Mouse (Mus musculus) hindbrain, embryonic 13.5 days (tissue): ENCODE results near the gene Ncbp3. TPM values are rescaled to one million over a fixed set of nuclear protein-coding genes. Genes with fewer than 3 reads are reported as not detected.

Experiments used
- ATAC-seq: fragments of 200-750 bp; cut with Nextera tagmentation; 2 replicates; pipeline ENCODE4 v1.8.0; 2017; ENCODE audit warnings: moderate TSS enrichment; ENCODE audit not compliant: low FRiP score
- H3K27ac ChIP-seq: fragments of 300-500 bp; sonication (generic); 2 replicates; pipeline ENCODE4 v1.5.1; 2015; ENCODE audit warnings: inconsistent platforms, mild to moderate bottlenecking, moderate library complexity
- H3K27me3 ChIP-seq: fragments of 300-500 bp; sonication (generic); 2 replicates; pipeline ENCODE4 v1.6.1; 2015; ENCODE audit warnings: mild to moderate bottlenecking, inconsistent platforms
- H3K36me3 ChIP-seq: fragments of 300-500 bp; sonication (generic); 2 replicates; pipeline ENCODE4 v1.6.1; 2015; ENCODE audit warnings: mild to moderate bottlenecking, inconsistent platforms
- H3K4me1 ChIP-seq: fragments of 300-500 bp; sonication (generic); replicated peaks from 2 replicates; pipeline ENCODE4 v1.6.1; 2015; ENCODE audit warnings: inconsistent platforms
- H3K4me2 ChIP-seq: fragments of 300-500 bp; sonication (generic); 2 replicates; pipeline ENCODE4 v1.6.1; 2015; ENCODE audit warnings: inconsistent platforms, mild to moderate bottlenecking, moderate library complexity
- H3K4me3 ChIP-seq: fragments of 300-500 bp; sonication (generic); 2 replicates; pipeline ENCODE4 v1.5.1; 2015; ENCODE audit warnings: mild to moderate bottlenecking, inconsistent platforms
- H3K9ac ChIP-seq: fragments of 300-500 bp; sonication (generic); 2 replicates; pipeline ENCODE4 v1.6.1; 2015; ENCODE audit warnings: mild to moderate bottlenecking, inconsistent platforms
- H3K9me3 ChIP-seq: fragments of 300-500 bp; sonication (generic); 2 replicates; pipeline ENCODE4 v1.6.1; 2016; ENCODE audit warnings: inconsistent platforms
- WGBS: fragments of 180-500 bp; shearing (Covaris S2); methylation state at CpG from one replicate; pipeline ENCODE4 v1.1.7; 2015; 5-methylcytosine and 5-hydroxymethylcytosine counted together
- polyA plus RNA-seq: library from polyadenylated mRNA; unstranded; fragments of >200 nt; fragmentation: Nextera tagmentation; extraction: Ambion mirVana; gene quantifications from 2 replicates; pipeline ENCODE4 v1.2.1, GENCODE M21; 2015

Gene Ncbp3
- polyA plus RNA-seq, 1 experiment from 2014 or later: 12.5 TPM

DNA sequence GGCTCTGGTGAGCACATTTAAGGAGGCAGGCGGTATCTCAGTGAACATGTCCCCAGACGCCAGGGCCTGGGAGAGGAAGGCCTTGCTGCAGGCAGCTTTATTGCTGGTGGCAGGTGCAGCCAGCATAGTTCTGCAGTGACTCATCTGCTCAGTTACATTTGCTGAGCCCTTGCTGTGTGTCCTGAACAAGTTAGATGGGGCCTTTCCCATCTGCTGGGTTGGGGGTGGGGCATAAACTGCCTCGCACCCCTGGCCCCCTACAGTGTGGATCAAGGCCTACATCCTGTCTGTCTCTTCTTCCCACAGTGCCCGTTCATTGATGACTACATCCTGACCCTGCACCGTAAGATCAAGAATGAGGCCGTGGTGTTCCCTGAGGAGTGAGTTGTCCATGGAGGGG is 10.7 kb upstream of the Ncbp3 start:
- no peak overlapping the region for H3K4me3 ChIP-seq
- H3K36me3 ChIP-seq: peaks cover 54% of the 10 kb centered on the region
- ATAC-seq: no peak
- WGBS: 58% methylated on average over 6 of the region's 6 CpGs
- no peak overlapping the region for H3K9ac ChIP-seq
- no peak overlapping the region for H3K27ac ChIP-seq
- no peaks in the 10 kb centered on the region for H3K27me3 ChIP-seq
- no peak overlapping the region for H3K4me2 ChIP-seq
- no peaks in the 10 kb centered on the region for H3K9me3 ChIP-seq
- H3K4me1 ChIP-seq: peaks cover 8% of the 10 kb centered on the region

DNA sequence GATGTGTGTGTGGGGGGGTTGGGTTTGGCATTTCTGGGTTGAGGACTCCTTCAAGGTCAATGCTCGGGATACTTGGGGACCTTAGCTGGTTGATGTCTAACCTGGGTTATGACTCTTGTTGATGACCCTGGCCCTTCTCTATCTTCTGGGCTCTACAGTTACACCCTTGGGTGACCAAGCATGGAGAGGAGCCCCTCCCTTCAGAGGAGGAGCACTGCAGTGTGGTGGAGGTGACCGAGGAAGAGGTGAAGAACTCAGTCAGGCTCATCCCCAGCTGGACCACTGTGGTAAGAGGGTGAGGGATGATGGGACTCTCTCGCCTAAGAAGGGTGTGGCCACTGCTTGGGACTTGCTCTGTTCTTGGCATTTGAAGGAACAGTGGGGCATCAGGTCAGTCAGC is 9.9 kb upstream of the Ncbp3 start:
- WGBS: 84% methylated on average over 3 of the region's 3 CpGs

DNA sequence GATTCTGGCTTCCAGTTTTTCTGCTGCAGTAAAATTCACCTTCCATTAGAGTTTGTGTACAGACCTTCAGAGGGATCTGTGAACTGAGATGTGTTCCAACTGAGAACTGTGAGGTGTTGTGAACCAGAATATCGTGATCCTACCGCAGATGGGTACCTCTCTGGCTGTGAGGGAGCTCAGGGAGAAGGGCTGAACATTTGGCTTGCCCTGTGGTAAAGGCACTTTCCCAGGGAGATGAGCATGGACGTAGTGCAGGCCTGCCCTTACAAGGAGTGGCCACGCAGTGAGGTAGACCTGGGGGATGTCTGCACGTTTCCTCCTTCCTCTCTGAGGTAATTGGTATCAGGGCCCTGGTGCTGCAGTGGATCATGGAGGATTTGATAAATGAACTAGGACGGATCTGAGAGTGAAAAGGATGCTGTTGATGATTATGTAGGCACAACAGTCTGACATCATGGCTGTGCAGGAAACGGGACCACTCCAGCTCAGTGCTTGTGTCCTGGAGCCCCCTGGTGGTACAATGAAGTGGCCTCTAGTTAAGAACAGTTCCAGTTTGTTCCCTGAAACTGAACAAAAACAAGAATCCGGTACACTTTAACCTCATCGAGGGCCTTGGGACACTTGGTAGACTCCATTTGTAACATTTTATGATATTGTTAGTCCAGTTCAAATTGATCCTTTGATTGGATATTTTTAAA is 8.3 kb upstream of the Ncbp3 start:
- Histone ChIP-seq H3K36me3 (peaks cover 44% of the 10 kb centered on the region), H3K4me1 (peaks cover 7% of the 10 kb centered on the region), H3K27me3 (no peaks in the 10 kb centered on the region), H3K9me3 (no peaks in the 10 kb centered on the region), H3K4me3 (no peak overlapping the region), H3K4me2 (no peak overlapping the region), H3K27ac (no peak overlapping the region), H3K9ac (no peak overlapping the region)
- WGBS: 56% methylated on average over 9 of the region's 9 CpGs
- ATAC-seq: peak; percentile 67; the same call in 1 of the 2 replicates

More for the DNA sequence above, 9.9 kb upstream of the Ncbp3 start:
- Histone ChIP-seq H3K27ac (no peak overlapping the region), H3K4me3 (no peak overlapping the region), H3K36me3 (peaks cover 54% of the 10 kb centered on the region), H3K4me2 (no peak overlapping the region), H3K9ac (no peak overlapping the region), H3K27me3 (no peaks in the 10 kb centered on the region), H3K9me3 (no peaks in the 10 kb centered on the region), H3K4me1 (peaks cover 7% of the 10 kb centered on the region)
- ATAC-seq: no peak

DNA sequence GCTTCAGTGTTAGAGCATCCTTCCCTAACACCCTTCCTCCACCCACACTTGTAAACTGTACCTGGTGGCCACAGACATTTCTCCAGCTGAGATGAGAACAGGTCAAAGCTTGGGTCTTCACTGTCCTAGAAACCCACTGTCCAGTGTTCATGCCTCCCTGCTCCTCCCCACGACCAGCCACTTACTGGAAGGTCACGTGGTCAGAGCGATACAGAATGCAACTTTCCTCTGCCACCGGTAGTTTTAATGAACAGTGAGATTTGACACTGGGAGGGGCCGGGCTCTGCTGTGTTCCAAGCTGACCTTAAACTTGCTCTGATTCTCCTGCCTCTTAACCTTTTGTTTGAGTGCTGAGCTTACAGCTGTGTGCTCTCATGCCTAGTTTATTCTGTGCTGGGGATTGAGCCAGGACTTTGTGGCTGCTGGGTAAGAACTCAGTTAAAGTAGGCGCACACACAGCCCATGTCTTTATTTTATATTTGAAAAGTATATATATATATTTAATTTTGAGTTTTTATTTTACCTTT is 3.3 kb upstream of the Ncbp3 start:
- Histone ChIP-seq H3K4me1 (peaks cover 12% of the 10 kb centered on the region), H3K36me3 (peaks cover 19% of the 10 kb centered on the region), H3K4me2 (no peak overlapping the region), H3K9ac (no peak overlapping the region), H3K9me3 (no peaks in the 10 kb centered on the region), H3K4me3 (no peak overlapping the region), H3K27me3 (no peaks in the 10 kb centered on the region), H3K27ac (no peak overlapping the region)
- no peak for ATAC-seq
- WGBS: 75% methylated on average over 6 of the region's 6 CpGs

DNA sequence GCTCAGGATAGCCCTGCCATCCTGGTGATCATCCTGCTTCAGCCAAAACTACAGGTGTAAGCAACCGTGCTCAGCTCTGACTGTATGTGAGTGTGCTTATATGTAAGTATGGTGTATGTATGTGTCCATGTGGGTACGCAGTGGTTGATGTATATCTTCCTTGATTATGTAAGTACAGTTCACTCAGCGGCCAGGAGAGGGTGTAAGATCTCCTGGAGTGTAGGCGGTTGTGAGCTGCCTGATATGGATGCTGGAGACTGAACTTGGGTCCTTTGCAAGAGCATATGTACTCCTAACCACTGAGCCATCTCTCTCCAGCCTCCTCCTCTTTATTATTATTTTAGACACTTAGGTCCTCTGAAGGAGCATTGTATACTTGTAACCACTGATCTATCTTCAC is 2.8 kb upstream of the Ncbp3 start:
- Histone ChIP-seq H3K9me3 (no peaks in the 10 kb centered on the region), H3K4me2 (no peak overlapping the region), H3K27ac (no peak overlapping the region), H3K27me3 (no peaks in the 10 kb centered on the region), H3K4me1 (peaks cover 17% of the 10 kb centered on the region), H3K36me3 (peaks cover 19% of the 10 kb centered on the region), H3K9ac (no peak overlapping the region), H3K4me3 (no peak overlapping the region)
- no peak for ATAC-seq
- 60% methylated on average over 4 of the region's 4 CpGs for WGBS

DNA sequence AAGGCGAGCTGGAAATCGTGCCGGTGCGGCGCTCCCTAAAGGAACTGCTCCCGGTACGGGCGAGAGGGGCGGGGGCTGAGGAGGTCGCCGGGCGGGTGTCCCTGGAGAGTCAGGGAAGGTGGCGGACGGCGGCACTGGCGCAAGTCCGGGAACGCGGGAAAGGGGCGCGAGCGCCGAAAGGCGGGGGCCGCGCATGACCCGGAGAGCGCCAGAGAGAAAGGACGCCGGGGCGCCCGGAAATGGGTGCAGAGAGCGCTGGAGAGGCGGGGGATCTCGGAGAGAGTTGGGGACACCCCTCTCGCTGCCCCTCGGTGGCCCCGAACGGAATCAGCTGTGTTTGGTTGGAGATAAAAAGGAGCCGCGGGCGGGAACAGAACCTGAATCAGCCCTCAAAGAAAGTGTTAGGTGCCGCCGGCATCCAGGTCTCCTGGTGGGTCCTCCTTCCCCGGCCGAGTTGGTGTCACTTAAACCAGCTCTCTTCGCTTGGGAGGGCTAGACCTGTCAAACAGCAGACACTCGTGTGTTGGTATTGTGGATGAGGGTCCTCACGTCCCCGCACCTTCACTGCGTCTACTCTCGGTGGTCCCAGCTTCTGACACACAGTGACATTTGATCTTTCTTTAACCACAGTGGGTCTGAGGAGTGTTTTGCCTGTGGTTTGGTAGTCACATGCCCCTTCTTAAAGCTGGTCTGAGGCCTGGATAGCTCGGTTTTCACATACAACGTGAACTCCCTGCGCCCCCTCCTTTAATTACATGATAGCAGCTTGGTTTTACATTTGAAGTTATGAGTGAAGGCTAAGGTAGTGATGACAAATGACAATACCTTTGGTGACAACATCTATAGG is 670 bp downstream of the Ncbp3 start:
- ATAC-seq: peak; percentile 74
- peak overlapping the region; percentile 94 for H3K27ac ChIP-seq
- no peaks in the 10 kb centered on the region for H3K9me3 ChIP-seq
- peaks cover 25% of the 10 kb centered on the region for H3K36me3 ChIP-seq
- H3K4me1 ChIP-seq: peaks cover 21% of the 10 kb centered on the region
- WGBS: 2% methylated on average over 48 of the region's 55 CpGs
- peak overlapping the region; percentile 94 for H3K4me3 ChIP-seq
- peak overlapping the region; percentile 96 for H3K9ac ChIP-seq
- no peaks in the 10 kb centered on the region for H3K27me3 ChIP-seq
- H3K4me2 ChIP-seq: peak overlapping the region; percentile 85

DNA sequence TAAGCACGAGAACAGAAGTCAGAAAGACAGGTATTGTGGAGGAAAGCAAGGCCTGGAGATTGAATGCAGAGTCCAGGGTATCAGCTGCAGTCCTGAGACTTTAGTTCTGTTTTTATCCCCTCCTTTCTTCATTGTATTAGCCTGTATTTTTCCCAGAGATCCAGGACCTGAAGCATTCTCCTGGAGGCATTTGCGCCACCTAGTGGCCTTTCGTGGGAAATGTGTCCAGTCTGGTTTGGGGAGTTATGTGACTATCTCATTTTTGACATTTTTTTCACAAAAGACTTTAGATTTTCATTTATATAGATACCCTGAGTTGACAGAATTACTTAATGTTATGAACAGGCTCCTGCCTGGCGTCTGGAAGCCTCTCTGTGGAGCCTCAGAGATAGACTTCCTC is 1.8 kb downstream of the Ncbp3 start:
- Histone ChIP-seq H3K4me2 (peak overlapping the region; percentile 85), H3K9ac (peak overlapping the region; percentile 96), H3K9me3 (no peaks in the 10 kb centered on the region), H3K4me1 (peaks cover 21% of the 10 kb centered on the region), H3K36me3 (peaks cover 36% of the 10 kb centered on the region), H3K27ac (peak overlapping the region; percentile 71), H3K27me3 (no peaks in the 10 kb centered on the region), H3K4me3 (peak overlapping the region; percentile 94)
- 4% methylated on average over 4 of the region's 4 CpGs for WGBS
- ATAC-seq: no peak

DNA sequence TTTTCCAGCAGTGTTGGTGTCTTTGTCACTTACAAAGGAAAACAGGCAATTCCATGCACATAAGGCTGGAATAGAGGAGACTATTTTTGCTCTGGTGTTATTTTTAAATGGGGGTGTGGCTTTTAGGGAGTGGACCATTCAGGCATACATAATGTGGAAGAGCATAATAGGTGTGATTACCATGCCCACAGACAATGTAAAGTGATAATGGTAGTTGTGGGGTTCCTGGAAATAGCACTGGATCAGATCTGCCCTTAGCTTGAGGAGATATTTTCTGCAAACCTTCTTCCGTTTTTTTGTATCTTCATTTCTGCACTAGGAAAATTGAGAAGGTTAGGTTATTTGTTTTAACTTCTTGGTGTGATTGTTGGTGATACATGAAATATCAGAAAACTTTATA is 5.2 kb downstream of the Ncbp3 start:
- H3K4me1 ChIP-seq: peaks cover 18% of the 10 kb centered on the region
- no peak overlapping the region for H3K27ac ChIP-seq
- WGBS: 91% methylated on average over 1 of the region's 1 CpGs
- H3K4me3 ChIP-seq: no peak overlapping the region
- H3K36me3 ChIP-seq: peaks cover 68% of the 10 kb centered on the region
- no peak overlapping the region for H3K9ac ChIP-seq
- H3K4me2 ChIP-seq: no peak overlapping the region
- H3K27me3 ChIP-seq: no peaks in the 10 kb centered on the region
- H3K9me3 ChIP-seq: no peaks in the 10 kb centered on the region
- ATAC-seq: no peak

DNA sequence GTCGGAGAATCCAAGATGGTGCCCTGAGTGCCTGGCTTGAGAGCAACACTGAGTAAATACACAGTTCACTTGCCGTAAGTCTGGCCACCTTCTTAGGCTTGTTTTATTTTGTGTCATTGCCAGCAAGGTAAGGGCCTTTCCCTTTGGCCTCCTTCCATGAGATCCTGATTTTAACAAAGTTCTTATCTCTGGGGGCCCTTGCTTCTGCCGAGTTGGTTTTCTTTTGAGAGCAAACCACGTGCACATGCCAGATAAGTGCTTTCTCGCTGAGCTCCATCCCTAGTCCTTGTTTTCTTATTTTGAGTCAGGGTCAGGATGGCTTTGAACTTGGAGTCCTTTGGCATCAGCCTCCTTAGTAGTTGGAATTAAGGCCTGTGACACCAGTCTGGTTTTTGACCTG is 10.1 kb downstream of the Ncbp3 start:
- Histone ChIP-seq H3K9ac (no peak overlapping the region), H3K4me2 (no peak overlapping the region), H3K4me3 (no peak overlapping the region), H3K27ac (no peak overlapping the region), H3K27me3 (no peaks in the 10 kb centered on the region), H3K4me1 (no peaks in the 10 kb centered on the region), H3K36me3 (peaks cover 73% of the 10 kb centered on the region), H3K9me3 (no peaks in the 10 kb centered on the region)
- 93% methylated on average over 5 of the region's 5 CpGs for WGBS
- no peak for ATAC-seq

DNA sequence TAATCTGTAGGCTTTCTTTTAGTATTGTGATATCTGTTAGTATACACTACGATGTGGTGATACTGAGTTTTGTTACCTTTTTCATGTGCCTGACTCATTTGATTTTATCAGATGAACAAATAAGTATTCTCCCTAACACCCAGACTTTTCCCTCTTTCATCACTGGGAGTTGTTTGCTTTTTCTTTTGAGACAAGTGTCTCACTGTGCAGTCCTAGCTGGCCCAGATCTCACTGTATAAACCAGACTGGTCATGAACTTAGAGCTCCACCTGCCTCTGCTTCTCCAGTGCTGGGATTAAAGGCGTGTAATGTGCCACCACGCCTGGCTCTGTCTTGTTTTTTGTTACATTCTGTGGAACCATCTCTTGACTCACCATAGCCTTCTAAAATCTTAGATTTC is 12.0 kb downstream of the Ncbp3 start:
- Histone ChIP-seq H3K27ac (no peak overlapping the region), H3K4me1 (no peaks in the 10 kb centered on the region), H3K9ac (no peak overlapping the region), H3K9me3 (no peaks in the 10 kb centered on the region), H3K27me3 (no peaks in the 10 kb centered on the region), H3K36me3 (peaks cover 61% of the 10 kb centered on the region), H3K4me2 (no peak overlapping the region), H3K4me3 (no peak overlapping the region)
- 95% methylated on average over 3 of the region's 3 CpGs for WGBS
- ATAC-seq: no peak

DNA sequence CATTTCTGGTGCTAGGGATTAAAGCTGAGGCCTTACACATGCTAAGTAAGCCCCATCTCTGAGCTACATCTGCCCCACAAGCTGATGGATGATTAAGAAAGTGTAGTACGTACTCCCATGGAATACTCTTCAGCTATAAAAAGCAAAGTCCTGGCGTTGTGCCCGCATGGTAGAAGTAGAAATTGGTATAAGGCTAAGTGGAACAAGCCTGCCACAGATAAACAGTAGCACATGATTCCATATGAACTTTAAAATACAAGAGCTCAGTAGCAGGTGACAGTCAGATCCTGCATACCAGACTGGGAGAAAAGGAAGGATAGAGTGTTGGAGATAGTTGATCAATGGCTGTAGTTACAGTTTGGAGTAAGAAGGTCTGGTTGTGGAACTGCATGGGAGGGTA is 13.8 kb downstream of the Ncbp3 start:
- Histone ChIP-seq H3K27ac (no peak overlapping the region), H3K36me3 (peaks cover 53% of the 10 kb centered on the region), H3K4me2 (no peak overlapping the region), H3K4me1 (no peaks in the 10 kb centered on the region), H3K9ac (no peak overlapping the region), H3K27me3 (no peaks in the 10 kb centered on the region), H3K4me3 (no peak overlapping the region), H3K9me3 (no peaks in the 10 kb centered on the region)
- ATAC-seq: no peak
- WGBS: 98% methylated on average over 3 of the region's 3 CpGs

DNA sequence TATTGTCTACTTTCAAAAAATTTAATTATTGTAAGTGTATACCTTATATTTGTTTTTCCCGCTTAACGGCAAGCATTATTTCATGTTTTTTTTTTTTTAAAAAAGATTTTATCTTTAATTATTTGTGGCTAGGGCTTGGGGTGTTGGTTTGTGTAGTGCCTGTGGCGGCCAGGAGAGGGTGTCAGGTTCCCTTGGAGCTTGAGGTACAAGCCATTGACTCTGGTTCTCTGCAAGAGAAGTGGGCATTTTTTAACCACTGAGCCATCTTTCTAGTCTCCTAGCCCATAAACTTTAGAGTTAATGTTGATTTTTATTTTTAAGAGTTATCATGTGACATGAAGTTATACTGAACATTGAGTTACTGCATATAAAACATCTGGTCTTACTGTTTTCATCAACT is 24.3 kb downstream of the Ncbp3 start:
- no peaks in the 10 kb centered on the region for H3K9me3 ChIP-seq
- no peak overlapping the region for H3K4me3 ChIP-seq
- no peaks in the 10 kb centered on the region for H3K27me3 ChIP-seq
- no peak overlapping the region for H3K9ac ChIP-seq
- 86% methylated on average over 3 of the region's 3 CpGs for whole genome bisulfite sequencing
- H3K4me2 ChIP-seq: no peak overlapping the region
- no peaks in the 10 kb centered on the region for H3K4me1 ChIP-seq
- no peak for ATAC-seq
- peaks cover 90% of the 10 kb centered on the region for H3K36me3 ChIP-seq
- no peak overlapping the region for H3K27ac ChIP-seq
